Mouse (Mus musculus): ENCODE results near the gene Lrpprc.

Lrpprc gene

DNA sequence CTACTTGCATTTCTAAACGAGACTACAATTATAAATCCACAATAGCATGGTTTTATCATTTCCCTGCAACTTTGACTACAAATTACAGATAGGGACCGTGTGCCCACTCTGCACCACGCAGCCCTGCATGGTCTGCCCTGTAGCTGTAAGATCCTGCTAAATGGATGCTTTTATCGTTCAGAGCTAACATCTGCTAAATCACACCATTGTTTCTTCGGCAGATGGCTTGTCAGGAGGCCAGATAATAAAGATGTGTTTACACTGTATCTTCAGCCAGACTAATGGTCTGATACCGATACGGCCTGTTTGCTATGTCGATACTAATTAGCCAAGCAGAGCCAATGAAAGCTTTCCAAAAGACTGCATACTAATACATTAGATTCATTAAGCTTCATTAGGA, 41.3 kb downstream of the Lrpprc start:
- DNase-seq (ENCODE audit: low read depth, low spot score): no peak

DNA sequence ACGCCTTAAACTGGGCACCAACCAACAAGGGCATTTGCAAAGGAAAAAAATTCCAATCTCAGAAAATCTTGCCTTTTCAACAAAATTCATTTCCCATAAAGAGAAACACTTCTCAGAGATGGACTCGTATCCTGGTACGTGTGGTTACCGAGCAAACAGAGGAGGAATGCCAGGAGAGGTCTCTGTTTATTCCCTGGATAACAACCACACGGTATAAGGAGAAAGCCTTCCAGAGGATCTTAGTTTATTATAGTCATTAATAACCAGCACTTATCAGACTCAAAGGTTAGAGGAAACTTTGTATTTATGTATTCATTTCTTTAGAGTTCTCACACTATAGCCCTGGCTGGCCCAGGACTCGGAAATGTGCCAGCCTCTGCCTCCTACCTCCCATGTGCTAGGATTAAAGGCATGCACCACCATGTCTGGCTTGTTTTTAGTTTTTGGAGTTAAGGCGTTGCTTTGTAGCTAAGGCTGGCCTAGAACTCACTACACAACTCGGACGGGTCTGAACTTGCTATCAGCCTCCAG, 42.4 kb downstream of the Lrpprc start:
- Histone ChIP-seq H3K36me3 (ENCODE audit: control insufficient read depth, insufficient read depth, low read length, poor library complexity, severe bottlenecking) (peaks cover 13% of the 10 kb centered on the region; the same call in 1 of the 2 replicates), H3K27me3 (ENCODE audit: control insufficient read depth, insufficient read depth, low read length, poor library complexity, severe bottlenecking) (no peaks in the 10 kb centered on the region)
- no peak for DNase-seq (ENCODE audit: low read depth, low spot score)

More for the DNA sequence above, 41.3 kb downstream of the Lrpprc start:
- no peaks in the 10 kb centered on the region; the same call in 1 of the 2 replicates for H3K27me3 ChIP-seq (ENCODE audit: control insufficient read depth, insufficient read depth, low read length, poor library complexity, severe bottlenecking)
- peaks cover 13% of the 10 kb centered on the region; the same call in 1 of the 2 replicates for H3K36me3 ChIP-seq (ENCODE audit: control insufficient read depth, insufficient read depth, low read length, poor library complexity, severe bottlenecking)

DNA sequence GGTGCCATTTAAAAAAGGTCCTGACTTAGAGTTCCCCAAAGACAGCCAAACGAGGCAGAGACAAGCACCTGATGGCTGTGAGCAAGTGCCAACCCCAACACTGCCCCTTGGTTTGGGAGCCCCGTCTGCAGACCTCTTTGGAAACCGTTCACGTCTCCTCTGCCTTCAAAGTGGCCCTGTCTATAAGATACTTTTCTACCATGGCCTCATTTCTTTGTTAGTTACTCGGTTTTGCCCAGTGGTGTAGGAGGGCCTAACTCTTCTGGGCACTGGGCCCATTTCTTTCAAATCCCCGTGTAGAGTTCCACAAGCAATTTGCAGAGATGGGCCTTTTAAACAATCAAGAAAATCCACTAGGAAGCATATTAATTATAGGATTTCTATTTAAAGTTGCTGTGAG, 43.4 kb downstream of the Lrpprc start:
- no peaks in the 10 kb centered on the region for H3K27me3 ChIP-seq (ENCODE audit: control insufficient read depth, insufficient read depth, low read length, poor library complexity, severe bottlenecking)
- no peak for DNase-seq (ENCODE audit: low read depth, low spot score)
- peaks cover 15% of the 10 kb centered on the region; the same call in 1 of the 2 replicates for H3K36me3 ChIP-seq (ENCODE audit: control insufficient read depth, insufficient read depth, low read length, poor library complexity, severe bottlenecking)

DNA sequence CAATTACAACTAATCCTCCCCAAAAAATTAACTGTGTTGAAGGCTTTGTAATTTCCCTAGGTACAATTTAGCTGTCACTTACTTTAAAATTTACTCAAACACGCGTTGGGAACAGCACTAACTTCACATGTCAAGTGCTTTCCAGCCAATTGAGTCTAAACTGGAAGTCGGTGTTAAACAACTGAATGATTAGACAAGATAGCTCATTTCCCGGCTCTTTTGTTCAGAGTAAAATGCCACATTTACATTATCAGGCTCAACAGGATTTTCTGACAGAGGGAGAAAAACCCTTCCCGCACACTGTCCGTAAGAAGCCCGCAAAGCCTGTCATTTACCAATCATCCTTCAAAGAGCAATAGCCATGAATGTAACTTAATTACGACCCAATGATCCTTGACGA, 45.6 kb downstream of the Lrpprc start:
- no peak for DNase-seq (ENCODE audit: low read depth, low spot score)
- Histone ChIP-seq H3K36me3 (ENCODE audit: control insufficient read depth, insufficient read depth, low read length, poor library complexity, severe bottlenecking) (peaks cover 11% of the 10 kb centered on the region; the same call in 1 of the 2 replicates), H3K27me3 (ENCODE audit: control insufficient read depth, insufficient read depth, low read length, poor library complexity, severe bottlenecking) (no peaks in the 10 kb centered on the region)

DNA sequence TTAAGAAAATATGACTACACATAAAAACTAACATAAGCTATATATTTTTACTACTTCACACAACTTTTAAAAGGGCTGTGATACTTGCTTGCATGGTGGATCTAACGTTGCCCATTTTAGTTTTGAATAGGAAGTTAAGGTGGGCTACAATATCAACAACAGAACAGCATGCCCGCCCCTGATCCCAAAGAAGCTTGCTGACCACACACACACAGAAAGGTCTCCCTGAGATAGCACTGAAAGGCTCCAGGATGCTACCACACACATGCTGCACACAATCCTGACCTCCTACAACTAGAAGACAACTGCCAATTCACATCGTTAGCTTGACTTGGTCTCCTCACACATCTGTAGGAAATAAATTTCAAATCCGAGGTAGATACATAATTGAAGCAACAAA, 46.3 kb downstream of the Lrpprc start:
- no peaks in the 10 kb centered on the region for H3K27me3 ChIP-seq (ENCODE audit: control insufficient read depth, insufficient read depth, low read length, poor library complexity, severe bottlenecking)
- H3K36me3 ChIP-seq (ENCODE audit: control insufficient read depth, insufficient read depth, low read length, poor library complexity, severe bottlenecking): peaks cover 10% of the 10 kb centered on the region; the same call in 1 of the 2 replicates
- DNase-seq (ENCODE audit: low read depth, low spot score): no peak

DNA sequence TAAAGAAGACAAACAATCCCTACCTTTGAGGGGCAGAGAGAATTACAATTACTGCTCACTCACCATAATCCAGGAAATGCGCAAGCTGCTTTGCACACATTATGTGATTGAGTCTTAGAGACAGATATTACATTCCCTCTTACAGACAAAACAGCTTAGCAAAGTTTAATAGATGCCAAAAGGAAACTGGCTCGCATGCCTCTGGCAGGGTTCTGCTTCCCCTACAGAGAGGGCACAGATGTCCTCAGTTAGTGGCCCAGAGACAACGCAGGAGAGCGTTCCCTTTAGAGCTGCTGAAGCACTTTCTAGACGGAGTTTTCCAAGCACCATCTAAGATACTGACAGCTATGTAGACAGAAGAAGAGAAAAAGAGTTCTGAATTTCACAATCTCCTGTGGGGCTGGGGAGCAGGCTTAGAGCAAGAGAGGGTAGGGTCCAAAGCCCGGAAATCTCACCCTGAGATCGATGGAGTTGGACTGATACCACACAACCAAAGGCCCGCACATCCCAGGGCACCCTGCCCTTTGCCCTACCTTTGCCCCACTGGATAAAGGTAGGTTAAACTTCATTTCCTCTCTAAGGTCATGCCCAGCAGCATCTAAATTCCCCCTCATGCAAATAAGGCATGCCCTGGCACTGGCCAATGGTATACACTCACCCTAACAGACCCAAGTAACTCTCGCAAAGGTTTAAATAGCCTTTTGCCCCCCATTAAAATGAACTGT, 52.4 kb downstream of the Lrpprc start:
- H3K27me3 ChIP-seq (ENCODE audit: control insufficient read depth, insufficient read depth, low read length, poor library complexity, severe bottlenecking): no peaks in the 10 kb centered on the region
- peaks cover 5% of the 10 kb centered on the region for H3K36me3 ChIP-seq (ENCODE audit: control insufficient read depth, insufficient read depth, low read length, poor library complexity, severe bottlenecking)
- DNase-seq (ENCODE audit: low read depth, low spot score): no peak

DNA sequence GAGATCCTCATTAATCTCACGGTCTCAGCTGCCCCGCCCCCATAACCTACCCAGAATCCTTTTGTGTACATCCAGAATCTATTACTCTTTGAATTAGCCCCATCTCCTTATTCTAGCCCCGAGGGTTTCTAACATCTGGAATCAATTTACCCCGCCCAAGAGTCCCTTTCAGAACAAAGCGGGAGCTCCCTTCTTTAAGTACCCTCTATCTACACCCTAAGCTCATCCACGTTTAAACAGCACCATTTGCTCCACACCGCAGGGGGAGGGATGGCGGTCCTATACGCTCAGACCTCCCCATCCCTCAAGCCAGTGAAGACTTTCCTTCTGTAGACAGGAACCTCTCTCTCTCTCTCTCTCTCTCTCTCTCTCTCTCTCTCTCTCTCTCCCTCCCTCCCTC, 53.9 kb downstream of the Lrpprc start:
- peaks cover 4% of the 10 kb centered on the region for H3K36me3 ChIP-seq (ENCODE audit: control insufficient read depth, insufficient read depth, low read length, poor library complexity, severe bottlenecking)
- H3K27me3 ChIP-seq (ENCODE audit: control insufficient read depth, insufficient read depth, low read length, poor library complexity, severe bottlenecking): no peaks in the 10 kb centered on the region
- DNase-seq (ENCODE audit: low read depth, low spot score): no peak

DNA sequence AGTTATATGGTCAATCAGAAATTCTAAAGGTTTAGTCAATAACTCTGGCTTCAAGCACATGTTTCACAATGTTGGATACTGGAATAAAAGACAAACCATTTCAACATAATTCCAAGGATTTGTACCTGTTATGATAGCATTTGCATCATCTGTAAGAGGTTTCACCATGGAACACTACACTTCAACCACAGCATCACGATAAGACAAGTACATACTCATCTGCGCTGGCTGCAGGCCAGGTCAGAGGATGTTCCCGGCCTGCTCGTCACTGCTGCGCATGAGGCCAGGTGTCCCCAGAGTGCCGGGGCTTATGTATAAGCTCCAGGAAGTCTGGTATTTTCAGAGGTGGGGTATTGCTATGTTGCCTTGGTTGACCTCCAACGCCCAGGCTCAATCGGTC, 58.0 kb downstream of the Lrpprc start:
- Histone ChIP-seq H3K36me3 (ENCODE audit: control insufficient read depth, insufficient read depth, low read length, poor library complexity, severe bottlenecking) (peaks cover 2% of the 10 kb centered on the region; the same call in 1 of the 2 replicates), H3K27me3 (ENCODE audit: control insufficient read depth, insufficient read depth, low read length, poor library complexity, severe bottlenecking) (no peaks in the 10 kb centered on the region)
- no peak for DNase-seq (ENCODE audit: low read depth, low spot score)

DNA sequence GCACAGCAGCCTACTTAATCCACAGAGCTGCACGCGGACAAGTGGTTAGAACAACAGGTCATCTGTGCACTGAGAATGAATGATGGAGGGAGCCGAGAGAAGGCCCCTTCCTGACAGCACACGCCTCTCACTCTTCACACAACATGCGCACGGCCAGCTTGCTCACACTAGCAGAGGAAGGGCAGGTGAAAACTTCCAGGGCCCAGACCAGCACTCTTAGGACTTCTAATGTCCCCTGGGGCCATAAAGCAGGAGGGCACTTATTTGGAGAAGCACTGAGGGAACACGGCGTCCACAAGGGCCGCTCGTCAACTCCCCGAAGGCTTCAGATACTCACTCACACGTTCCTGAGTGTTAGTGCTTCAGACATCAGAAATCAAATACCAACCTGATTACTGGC, 59.2 kb downstream of the Lrpprc start:
- Histone ChIP-seq H3K27me3 (ENCODE audit: control insufficient read depth, insufficient read depth, low read length, poor library complexity, severe bottlenecking) (no peaks in the 10 kb centered on the region), H3K36me3 (ENCODE audit: control insufficient read depth, insufficient read depth, low read length, poor library complexity, severe bottlenecking) (peaks cover 2% of the 10 kb centered on the region; the same call in 1 of the 2 replicates)
- DNase-seq (ENCODE audit: low read depth, low spot score): no peak

DNA sequence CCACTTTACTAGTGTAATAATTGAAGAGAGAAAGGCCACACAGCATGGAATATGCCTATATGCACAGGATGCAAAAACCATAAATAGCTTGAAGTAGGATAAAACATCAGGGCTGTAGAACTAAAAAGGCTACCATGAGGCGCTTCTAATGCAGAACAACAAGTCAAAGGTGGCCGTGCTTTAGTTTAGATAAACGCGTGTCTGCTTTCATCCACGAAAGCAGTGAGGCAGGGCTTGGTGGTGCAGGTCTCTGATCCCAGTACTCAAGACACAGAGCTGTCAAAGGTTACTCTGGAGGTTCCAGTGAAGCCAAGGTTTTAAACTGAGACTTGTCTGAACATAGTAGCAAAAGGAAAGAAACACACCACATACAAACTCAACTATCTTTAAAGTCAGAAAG, 61.4 kb downstream of the Lrpprc start:
- H3K27me3 ChIP-seq (ENCODE audit: control insufficient read depth, insufficient read depth, low read length, poor library complexity, severe bottlenecking): no peaks in the 10 kb centered on the region
- no peak for DNase-seq (ENCODE audit: low read depth, low spot score)
- H3K36me3 ChIP-seq (ENCODE audit: control insufficient read depth, insufficient read depth, low read length, poor library complexity, severe bottlenecking): peaks cover 2% of the 10 kb centered on the region; the same call in 1 of the 2 replicates

DNA sequence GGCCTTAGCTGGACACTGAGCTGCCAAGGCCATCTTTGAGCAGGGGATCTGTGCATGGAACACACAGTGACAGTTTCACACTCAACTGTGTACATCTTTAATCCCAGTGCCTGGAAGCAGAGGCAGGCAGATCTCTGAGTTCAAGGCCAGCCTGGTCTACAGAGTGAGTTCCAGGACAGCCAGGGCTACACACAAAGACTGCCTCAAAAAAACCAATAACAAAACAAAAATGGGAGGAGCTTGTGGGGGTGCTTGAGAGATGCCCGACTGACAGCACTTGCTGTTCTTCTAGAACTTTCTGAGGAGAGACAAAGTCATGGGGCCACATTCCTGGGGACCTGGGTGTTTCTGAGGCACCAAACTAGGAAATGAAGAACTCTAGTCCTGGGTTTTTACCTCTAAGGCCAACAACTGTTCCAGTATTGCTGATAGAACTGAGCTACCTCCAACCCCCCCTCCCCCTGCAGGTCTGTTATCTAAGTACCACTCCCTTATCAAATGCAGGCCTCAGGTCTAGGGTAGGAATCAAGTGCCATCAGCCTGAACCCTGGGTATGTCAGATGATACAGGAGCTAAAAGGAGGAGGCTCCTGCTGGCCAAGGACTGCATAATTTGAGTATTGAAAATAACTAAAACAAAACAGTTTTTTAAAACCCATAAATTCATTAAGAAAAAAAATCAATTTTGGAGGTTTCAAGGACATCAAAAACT, 62.2 kb downstream of the Lrpprc start:
- no peak for DNase-seq (ENCODE audit: low read depth, low spot score)
- no peaks in the 10 kb centered on the region for H3K36me3 ChIP-seq (ENCODE audit: control insufficient read depth, insufficient read depth, low read length, poor library complexity, severe bottlenecking)
- H3K27me3 ChIP-seq (ENCODE audit: control insufficient read depth, insufficient read depth, low read length, poor library complexity, severe bottlenecking): no peaks in the 10 kb centered on the region

DNA sequence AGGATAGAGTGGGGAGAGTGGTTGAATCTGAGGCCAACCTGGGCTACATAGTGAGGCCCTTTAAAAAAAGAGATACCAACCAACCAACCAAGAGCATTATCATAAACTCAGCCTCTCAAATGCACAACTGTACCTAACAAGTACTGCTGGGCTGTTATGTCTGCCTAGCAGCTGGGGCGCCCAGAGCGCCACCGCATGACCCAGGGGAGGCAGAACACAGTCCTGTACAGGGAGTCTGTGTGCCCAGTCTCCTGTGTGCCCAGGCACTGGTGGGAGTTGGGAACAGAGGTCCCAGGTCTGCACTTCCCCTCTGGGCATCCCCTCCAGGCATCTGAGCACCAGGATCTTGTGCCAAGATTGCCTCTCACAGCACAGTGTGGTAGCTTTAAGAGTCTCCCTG, 65.4 kb downstream of the Lrpprc start:
- H3K27me3 ChIP-seq (ENCODE audit: control insufficient read depth, insufficient read depth, low read length, poor library complexity, severe bottlenecking): no peaks in the 10 kb centered on the region
- DNase-seq (ENCODE audit: low read depth, low spot score): no peak

DNA sequence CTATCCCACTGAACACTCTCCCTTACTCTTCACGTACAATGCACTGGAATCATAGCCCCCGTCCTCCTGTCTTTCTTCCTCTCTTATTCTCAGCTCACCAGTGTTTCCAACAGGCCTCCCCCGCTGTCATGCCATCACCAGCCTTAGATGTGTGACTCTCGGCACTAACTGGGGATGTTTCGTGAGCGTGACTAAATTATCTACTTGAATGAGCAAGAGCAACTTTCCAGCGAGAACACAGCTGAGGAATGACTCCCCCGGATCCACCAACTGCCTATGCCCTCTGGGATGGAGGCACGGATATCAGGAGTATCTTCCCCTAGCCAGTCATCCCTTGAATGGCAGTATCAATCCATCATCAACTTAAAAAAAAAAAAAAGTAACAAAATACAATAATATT, 66.6 kb downstream of the Lrpprc start:
- DNase-seq (ENCODE audit: low read depth, low spot score): no peak
- H3K36me3 ChIP-seq (ENCODE audit: control insufficient read depth, insufficient read depth, low read length, poor library complexity, severe bottlenecking): peaks cover 7% of the 10 kb centered on the region

More for the DNA sequence above, 65.4 kb downstream of the Lrpprc start:
- peaks cover 7% of the 10 kb centered on the region for H3K36me3 ChIP-seq (ENCODE audit: control insufficient read depth, insufficient read depth, low read length, poor library complexity, severe bottlenecking)

DNA sequence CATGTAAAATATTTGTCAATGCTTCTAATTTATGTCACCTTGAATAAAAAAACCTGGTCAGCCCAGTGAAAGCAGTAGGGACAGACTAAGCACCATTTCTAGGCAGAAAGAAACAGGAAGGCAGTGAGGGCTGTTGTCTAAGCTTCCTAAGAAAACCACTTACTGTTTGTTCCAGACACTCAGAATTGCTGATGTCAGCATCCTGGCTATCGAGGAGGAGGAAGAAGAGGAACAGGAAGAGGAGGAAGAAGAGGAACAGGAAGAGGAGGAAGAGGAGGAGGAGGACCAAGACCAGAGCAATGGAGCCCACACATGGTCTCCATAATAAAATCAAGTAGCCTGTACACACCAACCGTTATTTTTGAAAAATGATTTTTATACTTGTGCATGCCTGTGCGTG, 71.5 kb downstream of the Lrpprc start:
- no peaks in the 10 kb centered on the region for H3K27me3 ChIP-seq (ENCODE audit: control insufficient read depth, insufficient read depth, low read length, poor library complexity, severe bottlenecking)
- peaks cover 9% of the 10 kb centered on the region for H3K36me3 ChIP-seq (ENCODE audit: control insufficient read depth, insufficient read depth, low read length, poor library complexity, severe bottlenecking)
- no peak for DNase-seq (ENCODE audit: low read depth, low spot score)

More for the DNA sequence above, 66.6 kb downstream of the Lrpprc start:
- no peaks in the 10 kb centered on the region for H3K27me3 ChIP-seq (ENCODE audit: control insufficient read depth, insufficient read depth, low read length, poor library complexity, severe bottlenecking)

DNA sequence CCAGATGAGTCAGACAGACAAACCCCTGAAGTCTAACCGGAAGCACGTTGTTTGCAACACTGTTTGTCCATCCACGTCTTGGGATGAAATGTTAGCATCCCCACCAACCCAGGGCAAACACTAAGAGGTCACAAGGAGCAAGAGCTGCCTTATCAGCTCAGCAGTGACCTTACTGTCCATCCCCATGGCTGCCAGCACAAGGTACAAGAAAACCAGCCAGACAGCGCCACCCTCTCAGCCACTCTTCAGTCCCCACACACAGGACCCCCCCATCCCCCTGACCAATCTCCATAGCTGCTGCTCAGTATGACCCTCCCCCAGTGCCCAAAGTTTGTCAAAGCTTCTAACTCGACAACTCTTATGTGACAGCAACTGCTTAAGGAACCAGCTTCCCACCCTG, 73.2 kb downstream of the Lrpprc start:
- peaks cover 9% of the 10 kb centered on the region for H3K36me3 ChIP-seq (ENCODE audit: control insufficient read depth, insufficient read depth, low read length, poor library complexity, severe bottlenecking)
- DNase-seq (ENCODE audit: low read depth, low spot score): no peak
- no peaks in the 10 kb centered on the region for H3K27me3 ChIP-seq (ENCODE audit: control insufficient read depth, insufficient read depth, low read length, poor library complexity, severe bottlenecking)

Data from splenic B cell, adult 2 months (primary cell).